Mouse (Mus musculus) neural tube, embryonic 11.5 days (tissue): ENCODE data around the gene Gm26897. TPM values are rescaled to one million over a fixed set of nuclear protein-coding genes. Genes with fewer than 3 reads are reported as not detected.

ENCODE experiments used
- ATAC-seq: fragments of 200-750 bp; cut with Nextera tagmentation; 2 replicates; pipeline ENCODE4 v1.8.0; 2017; ENCODE audit warnings: moderate number of reproducible peaks, mild to moderate bottlenecking, moderate TSS enrichment, moderate library complexity; ENCODE audit not compliant: insufficient read depth, low FRiP score, low TSS enrichment
- DNase-seq: peaks from one replicate; pipeline ENCODE4 v3.0.0-alpha.2; 2015; ENCODE audit warnings: low spot score
- H3K27ac ChIP-seq: fragments of 300-500 bp; sonication (generic); 2 replicates; pipeline ENCODE4 v1.5.1; 2014; ENCODE audit warnings: low read depth, mild to moderate bottlenecking, low read length
- H3K27me3 ChIP-seq: fragments of 300-500 bp; sonication (generic); 2 replicates; pipeline ENCODE4 v1.6.1; 2014; ENCODE audit warnings: mild to moderate bottlenecking, low read length, mixed read lengths; ENCODE audit not compliant: control insufficient read depth, insufficient read depth
- H3K36me3 ChIP-seq: fragments of 300-500 bp; sonication (generic); 2 replicates; pipeline ENCODE4 v1.6.1; 2014; ENCODE audit warnings: mild to moderate bottlenecking, low read length, moderate library complexity, mixed read lengths; ENCODE audit not compliant: control insufficient read depth, insufficient read depth
- H3K4me1 ChIP-seq: fragments of 300-500 bp; sonication (generic); 2 replicates; pipeline ENCODE4 v1.6.1; 2014; ENCODE audit warnings: low read length, mixed read lengths; ENCODE audit not compliant: control insufficient read depth, insufficient read depth
- H3K4me2 ChIP-seq: fragments of 300-500 bp; sonication (generic); 2 replicates; pipeline ENCODE4 v1.6.1; 2014; ENCODE audit warnings: low read depth, mild to moderate bottlenecking, moderate library complexity
- H3K4me3 ChIP-seq: fragments of 300-500 bp; sonication (generic); 2 replicates; pipeline ENCODE4 v1.5.1; 2014; ENCODE audit warnings: low read depth, low read length
- H3K9ac ChIP-seq: fragments of 300-500 bp; sonication (generic); 2 replicates; pipeline ENCODE4 v1.6.1; 2014; ENCODE audit warnings: mild to moderate bottlenecking, low read length
- H3K9me3 ChIP-seq: fragments of 300-500 bp; sonication (generic); 2 replicates; pipeline ENCODE4 v1.6.1; 2016; ENCODE audit warnings: low read length; ENCODE audit not compliant: control insufficient read depth
- WGBS: fragments of 180-500 bp; shearing (Covaris S2); extraction: QIAGEN DNeasy Blood & Tissue Kit; methylation state at CpG from one replicate; pipeline ENCODE4 v1.1.7; 2014; 5-methylcytosine and 5-hydroxymethylcytosine counted together
- polyA plus RNA-seq: library from polyadenylated mRNA; unstranded; fragments of >200 nt; fragmentation: Nextera tagmentation; extraction: Ambion mirVana; gene quantifications from 2 replicates; pipeline ENCODE4 v1.2.1, GENCODE M21; 2014

Gm26897 gene
- polyA plus RNA-seq, 1 experiment from 2014 or later: not detected

DNA sequence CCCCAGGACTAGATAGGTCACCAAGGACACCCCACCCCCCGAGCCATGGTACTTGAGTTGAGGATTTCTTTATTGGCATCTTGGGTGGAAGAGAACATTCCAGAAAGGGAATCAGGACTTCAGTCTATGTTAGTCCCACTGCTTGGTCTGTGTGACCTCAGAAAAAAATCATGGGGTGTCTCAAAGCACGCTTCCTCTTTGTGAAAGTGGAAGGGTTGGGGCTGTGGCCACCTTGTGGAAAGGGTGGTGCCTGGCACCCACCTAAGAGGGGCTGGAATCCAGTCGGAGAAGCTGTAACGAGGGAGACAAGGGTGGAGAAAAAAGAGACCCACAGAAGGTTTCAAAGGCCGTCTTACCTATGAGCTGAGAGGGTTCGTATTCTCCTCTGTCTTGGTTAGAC is 5.8 kb downstream of the Gm26897 start:
- Histone ChIP-seq H3K4me3 (no peak overlapping the region), H3K4me2 (no peak overlapping the region), H3K9ac (no peak overlapping the region), H3K27me3 (peaks cover 11% of the 10 kb centered on the region), H3K9me3 (no peaks in the 10 kb centered on the region), H3K27ac (no peak overlapping the region), H3K4me1 (peaks cover 10% of the 10 kb centered on the region), H3K36me3 (no peaks in the 10 kb centered on the region)
- ATAC-seq (no peak), DNase-seq (no peak)
- WGBS: 76% methylated on average over 6 of the region's 6 CpGs

DNA sequence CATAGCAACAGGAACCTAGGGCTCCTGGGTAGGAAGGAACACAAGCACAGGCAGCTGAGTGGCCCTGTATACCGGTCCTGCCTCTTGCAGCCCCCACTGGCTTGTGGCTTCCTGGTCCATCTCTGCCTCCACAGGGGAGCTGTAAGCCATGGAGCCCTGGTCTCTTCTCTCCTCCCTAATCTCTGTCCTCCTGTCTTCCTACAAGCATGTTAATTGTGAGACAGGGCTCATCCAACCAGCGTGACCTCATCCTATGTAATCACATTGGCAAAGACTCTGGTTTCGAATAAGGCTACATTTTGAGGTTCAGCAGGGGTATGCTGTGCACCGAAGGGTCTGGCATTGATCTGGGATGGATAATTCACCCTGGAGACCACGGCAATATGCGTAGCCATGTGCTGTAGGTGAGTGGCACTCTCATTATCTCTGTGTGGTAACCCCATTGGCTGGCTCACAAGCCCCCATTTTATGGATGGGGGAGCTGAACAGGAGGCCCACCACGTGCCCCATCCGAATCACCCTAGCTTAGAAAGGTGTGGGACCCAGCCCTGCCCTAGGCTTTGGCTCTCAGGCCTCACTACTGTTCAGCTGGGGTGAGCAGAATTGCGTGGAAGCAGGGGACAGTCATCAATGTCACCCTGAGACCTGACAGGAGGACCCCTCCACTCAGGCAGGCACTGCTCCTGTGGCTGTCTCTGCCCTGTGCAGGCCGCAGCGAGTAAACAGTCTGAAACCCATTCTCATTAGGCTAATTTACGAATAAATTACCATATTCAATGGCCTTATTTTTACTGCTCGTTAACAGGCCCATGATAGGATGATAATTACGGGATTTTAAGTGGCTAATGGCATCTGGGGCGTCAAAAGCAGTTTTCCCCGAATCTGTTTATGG is 6.9 kb downstream of the Gm26897 start:
- Histone ChIP-seq H3K4me3 (no peak overlapping the region), H3K4me2 (no peak overlapping the region), H3K36me3 (no peaks in the 10 kb centered on the region), H3K9me3 (no peaks in the 10 kb centered on the region), H3K9ac (no peak overlapping the region), H3K27me3 (peaks cover 11% of the 10 kb centered on the region), H3K4me1 (peaks cover 10% of the 10 kb centered on the region), H3K27ac (no peak overlapping the region)
- DNase-seq (no peak), ATAC-seq (no peak)
- WGBS: 26% methylated on average over 16 of the region's 16 CpGs

DNA sequence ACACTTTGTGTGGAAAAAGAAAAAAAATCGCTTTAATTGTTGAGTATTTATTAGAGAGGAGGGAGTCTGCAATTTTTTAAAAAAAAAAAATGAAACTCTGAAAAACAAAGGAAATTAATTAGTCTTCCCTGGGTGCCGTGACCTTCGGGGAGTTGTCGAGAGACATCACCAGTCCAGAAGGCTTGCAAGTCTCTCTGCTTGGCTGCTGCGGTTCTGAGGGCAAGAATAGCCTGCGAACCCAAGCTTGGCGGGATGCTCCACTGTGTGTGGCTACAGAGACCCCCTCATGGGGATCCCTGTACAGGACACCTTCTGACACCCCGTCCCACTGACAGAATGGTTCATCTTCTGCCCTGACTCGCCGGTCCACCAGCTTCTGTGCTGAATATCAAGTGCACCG is 7.6 kb downstream of the Gm26897 start:
- Histone ChIP-seq H3K9ac (no peak overlapping the region; the same call in 1 of the 2 replicates), H3K36me3 (no peaks in the 10 kb centered on the region), H3K27me3 (peaks cover 11% of the 10 kb centered on the region), H3K9me3 (no peaks in the 10 kb centered on the region), H3K27ac (no peak overlapping the region), H3K4me3 (no peak overlapping the region), H3K4me2 (no peak overlapping the region), H3K4me1 (peaks cover 10% of the 10 kb centered on the region)
- ATAC-seq: no peak
- no peak for DNase-seq
- WGBS: 5% methylated on average over 11 of the region's 11 CpGs

DNA sequence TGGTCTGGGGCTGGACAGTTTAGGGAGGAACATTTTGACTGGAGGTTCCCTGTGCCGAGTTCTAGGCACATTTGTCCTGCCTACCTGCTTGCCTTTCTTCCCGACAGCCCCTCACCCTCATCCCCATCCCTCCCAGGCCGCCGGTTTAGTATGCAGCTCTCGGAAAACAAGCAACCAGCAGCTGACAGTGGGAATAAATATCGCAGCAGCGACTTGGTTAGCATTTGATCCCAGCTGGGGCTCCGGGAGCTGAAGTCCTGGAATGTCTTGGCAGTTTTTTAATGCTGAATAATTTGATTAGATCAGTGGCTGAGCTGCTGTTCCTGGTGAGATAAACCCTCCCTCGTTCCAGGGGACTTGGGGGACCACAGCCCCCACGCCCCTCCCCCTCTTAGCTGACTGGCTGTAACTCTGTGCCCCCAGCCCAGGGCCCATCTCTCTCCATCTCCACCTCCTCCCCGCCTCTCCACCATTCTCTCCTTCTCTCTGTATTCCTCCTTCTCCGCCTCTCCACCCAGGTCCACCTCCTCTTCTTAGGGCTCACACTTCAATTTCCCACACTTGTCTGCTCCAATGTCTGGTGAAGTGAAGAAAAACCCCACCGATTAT is 8.7 kb downstream of the Gm26897 start:
- H3K27me3 ChIP-seq: peaks cover 11% of the 10 kb centered on the region
- no peak overlapping the region for H3K4me2 ChIP-seq
- H3K4me3 ChIP-seq: no peak overlapping the region
- H3K9me3 ChIP-seq: no peaks in the 10 kb centered on the region
- ATAC-seq: no peak
- 0 out of 2 replicates have a peak overlapping the region, but pooled peaks have one; percentile 39 for H3K27ac ChIP-seq
- no peaks in the 10 kb centered on the region for H3K36me3 ChIP-seq
- WGBS: 15% methylated on average over 13 of the region's 13 CpGs
- H3K4me1 ChIP-seq: peaks cover 10% of the 10 kb centered on the region
- peak overlapping the region; percentile 10; the same call in 1 of the 2 replicates for H3K9ac ChIP-seq
- DNase-seq: peak; percentile 38

DNA sequence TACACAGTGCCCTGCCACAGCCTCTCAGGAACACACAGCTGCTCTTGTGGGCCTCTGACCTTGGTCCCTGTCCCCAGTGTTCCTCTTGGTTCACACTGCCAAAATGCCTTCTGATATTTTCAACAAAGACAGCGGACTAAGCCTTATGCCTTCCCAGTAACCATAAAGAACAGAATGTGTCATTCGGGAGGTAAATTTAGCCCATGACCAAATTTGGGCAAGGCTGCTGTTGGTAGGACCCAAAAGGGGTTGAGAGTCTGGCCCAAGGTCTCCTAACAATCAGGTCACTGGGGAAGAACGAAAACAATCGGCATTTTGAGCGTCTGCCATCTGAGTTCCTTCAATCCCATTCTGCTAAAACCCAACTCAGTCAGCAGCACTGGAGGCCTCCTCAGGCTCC is 15.9 kb downstream of the Gm26897 start:
- 96% methylated on average over 5 of the region's 5 CpGs for WGBS
- Histone ChIP-seq H3K36me3 (no peaks in the 10 kb centered on the region), H3K4me2 (no peak overlapping the region), H3K9me3 (no peaks in the 10 kb centered on the region), H3K4me1 (peaks cover 5% of the 10 kb centered on the region), H3K27ac (no peak overlapping the region), H3K27me3 (no peaks in the 10 kb centered on the region), H3K9ac (no peak overlapping the region), H3K4me3 (no peak overlapping the region)
- ATAC-seq: no peak
- no peak for DNase-seq

DNA sequence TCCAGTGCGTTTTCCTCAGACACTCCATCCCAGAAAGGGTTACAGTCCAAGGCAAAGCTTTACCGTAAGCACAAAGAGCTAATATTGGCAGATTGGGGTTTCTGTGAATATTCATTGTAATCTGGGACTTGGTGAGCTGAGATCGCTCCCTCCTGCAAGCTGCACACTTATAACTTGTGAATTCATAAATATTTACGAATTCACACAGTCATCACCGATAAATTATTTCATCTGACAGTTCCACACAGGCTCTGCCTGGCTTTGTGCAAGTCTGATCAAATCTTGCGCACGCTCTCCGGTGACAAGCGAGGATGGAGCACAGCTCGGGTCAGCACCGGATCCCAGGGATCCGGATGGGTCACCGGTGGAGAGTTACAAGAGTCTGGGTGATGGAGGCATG is 16.4 kb downstream of the Gm26897 start:
- H3K36me3 ChIP-seq: no peaks in the 10 kb centered on the region
- WGBS: 86% methylated on average over 13 of the region's 13 CpGs
- H3K9me3 ChIP-seq: no peaks in the 10 kb centered on the region
- peak overlapping the region; percentile 14; the same call in 1 of the 2 replicates for H3K9ac ChIP-seq
- no peak overlapping the region for H3K4me3 ChIP-seq
- ATAC-seq: no peak
- H3K27ac ChIP-seq: peak overlapping the region; percentile 53
- no peaks in the 10 kb centered on the region for H3K27me3 ChIP-seq
- no peak for DNase-seq
- H3K4me2 ChIP-seq: no peak overlapping the region
- H3K4me1 ChIP-seq: peaks cover 9% of the 10 kb centered on the region

DNA sequence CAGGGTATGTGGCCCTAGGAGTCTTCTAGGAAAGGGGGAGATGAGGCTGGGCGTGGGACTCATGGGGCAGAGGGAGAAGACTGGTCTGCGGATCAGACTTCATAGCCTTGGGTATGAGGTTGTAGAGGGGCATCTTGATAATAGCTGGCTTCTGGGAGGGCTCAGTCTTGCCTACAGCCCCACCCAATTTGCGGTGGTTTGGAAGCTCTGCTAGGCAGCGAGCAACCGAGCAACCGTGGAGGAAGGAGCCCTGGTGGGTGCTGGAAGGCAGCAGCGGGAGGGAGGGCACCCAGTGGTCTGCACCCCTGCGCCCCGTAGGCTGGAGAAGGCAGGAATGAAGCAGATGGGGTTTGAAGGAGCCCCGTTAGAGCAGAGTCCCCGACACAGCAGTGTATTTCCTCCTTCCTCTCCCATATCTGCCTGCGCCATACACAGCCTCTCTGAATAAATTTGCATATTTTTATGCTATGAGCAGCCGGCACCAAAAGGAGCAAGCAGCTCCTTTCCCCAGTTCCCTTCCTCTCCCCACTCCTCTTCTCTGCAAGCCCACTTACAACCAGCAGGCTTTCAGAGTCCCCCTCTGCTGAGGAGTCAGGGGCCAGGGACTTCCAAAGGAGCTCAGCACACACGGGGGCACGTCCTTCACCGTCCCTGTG is 20.9 kb downstream of the Gm26897 start:
- WGBS: 33% methylated on average over 16 of the region's 16 CpGs
- peak overlapping the region; percentile 47 for H3K9ac ChIP-seq
- DNase-seq: no peak
- H3K27me3 ChIP-seq: no peaks in the 10 kb centered on the region
- peak; percentile 58; the same call in 1 of the 2 replicates for ATAC-seq
- peak overlapping the region; percentile 41 for H3K4me2 ChIP-seq
- H3K4me1 ChIP-seq: peaks cover 10% of the 10 kb centered on the region
- H3K36me3 ChIP-seq: no peaks in the 10 kb centered on the region
- peak overlapping the region; percentile 72 for H3K27ac ChIP-seq
- H3K9me3 ChIP-seq: no peaks in the 10 kb centered on the region
- H3K4me3 ChIP-seq: no peak overlapping the region

DNA sequence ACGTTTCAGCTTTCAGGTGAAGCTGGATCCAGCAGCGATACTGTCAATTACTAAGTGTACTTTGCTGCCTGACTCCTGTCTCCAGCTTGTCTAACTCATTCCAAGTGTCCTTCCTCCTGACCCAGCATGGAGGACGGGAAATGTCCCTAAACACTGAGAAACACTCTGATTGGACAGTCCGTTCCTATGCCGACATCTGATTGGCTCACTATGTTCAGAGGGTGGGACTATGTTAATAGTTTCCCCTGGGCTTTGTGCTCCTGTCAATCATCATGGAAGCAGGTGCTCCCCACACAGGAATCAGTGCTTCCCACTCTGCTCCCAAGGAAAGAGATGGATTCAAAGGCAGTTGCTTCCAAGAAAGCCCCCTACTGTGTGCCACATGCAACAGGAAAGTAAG is 21.6 kb downstream of the Gm26897 start:
- no peak overlapping the region for H3K4me3 ChIP-seq
- H3K9me3 ChIP-seq: no peaks in the 10 kb centered on the region
- H3K4me2 ChIP-seq: peak overlapping the region; percentile 41; the same call in 1 of the 2 replicates
- no peaks in the 10 kb centered on the region for H3K36me3 ChIP-seq
- H3K27me3 ChIP-seq: no peaks in the 10 kb centered on the region
- peaks cover 10% of the 10 kb centered on the region for H3K4me1 ChIP-seq
- peak; percentile 86 for ATAC-seq
- WGBS: 11% methylated on average over 5 of the region's 5 CpGs
- DNase-seq: peak; percentile 75
- 0 out of 2 replicates have a peak overlapping the region, but pooled peaks have one; percentile 20 for H3K27ac ChIP-seq
- no peak overlapping the region for H3K9ac ChIP-seq
